Mouse (Mus musculus) kidney, postnatal 36 days (tissue): Measurements from ENCODE around the gene Srp9.

Experiments
- DNase-seq, 2 experiments: peaks; one replicate each; pipeline ENCODE4 v3.0.0; 2021 to 2022; ENCODE audit warnings: mixed read lengths in 2 of 2

Srp9 gene

DNA sequence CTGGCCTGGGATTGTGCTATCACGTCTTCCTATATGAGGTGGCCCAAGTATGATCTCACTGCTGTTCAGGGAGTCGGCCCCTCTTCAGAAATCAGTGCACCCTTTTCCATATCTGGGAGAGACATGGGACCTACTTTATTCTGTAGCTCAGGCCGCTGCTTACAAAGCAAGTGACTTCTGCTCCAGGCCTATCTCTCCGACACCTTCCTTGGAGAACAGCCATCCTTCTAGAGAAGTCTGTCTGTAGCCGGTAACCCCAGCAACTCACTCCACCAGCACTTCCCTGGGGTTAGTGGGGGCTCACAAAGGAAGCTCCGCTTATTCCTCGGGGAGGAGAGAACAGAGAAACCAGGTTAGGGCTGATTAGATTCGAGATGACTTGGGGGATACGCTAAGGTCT, 17.3 kb upstream of the Srp9 start:
- DNase-seq, result no peak

DNA sequence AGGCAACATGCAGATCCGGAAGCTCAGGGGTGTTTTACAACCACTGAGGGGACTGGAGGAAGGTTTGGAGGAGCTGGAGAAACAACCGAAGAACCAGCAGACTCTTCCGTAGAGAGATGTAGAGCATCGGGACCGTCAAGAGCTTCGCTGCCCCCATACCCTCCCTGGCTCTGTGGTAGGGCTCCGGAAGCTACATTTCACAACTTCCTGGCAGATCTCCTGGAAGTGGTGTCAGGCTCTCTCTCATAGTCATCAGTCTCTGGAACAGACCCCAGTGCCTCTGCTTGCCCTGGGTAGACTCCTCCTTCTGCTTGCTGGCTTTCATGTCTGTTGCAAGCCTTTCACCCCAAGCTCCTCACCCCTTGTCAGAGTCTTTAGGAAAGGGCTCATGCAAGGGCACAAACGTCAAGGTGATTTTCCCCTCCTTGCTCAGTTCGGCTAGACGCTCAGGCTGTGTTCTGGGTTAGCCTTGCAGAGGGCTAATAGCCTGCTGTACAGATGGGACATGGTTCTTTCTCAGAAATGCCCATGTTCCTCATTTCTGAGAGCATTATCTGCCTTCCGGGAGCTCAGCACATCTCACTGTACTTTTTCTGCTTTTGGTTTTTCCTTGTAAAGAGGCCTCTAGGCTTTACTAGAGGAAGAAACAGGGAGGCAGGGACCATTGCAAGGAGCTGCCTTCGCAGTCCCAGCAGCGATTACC, 16.0 kb upstream of the Srp9 start:
- no peak for DNase-seq

DNA sequence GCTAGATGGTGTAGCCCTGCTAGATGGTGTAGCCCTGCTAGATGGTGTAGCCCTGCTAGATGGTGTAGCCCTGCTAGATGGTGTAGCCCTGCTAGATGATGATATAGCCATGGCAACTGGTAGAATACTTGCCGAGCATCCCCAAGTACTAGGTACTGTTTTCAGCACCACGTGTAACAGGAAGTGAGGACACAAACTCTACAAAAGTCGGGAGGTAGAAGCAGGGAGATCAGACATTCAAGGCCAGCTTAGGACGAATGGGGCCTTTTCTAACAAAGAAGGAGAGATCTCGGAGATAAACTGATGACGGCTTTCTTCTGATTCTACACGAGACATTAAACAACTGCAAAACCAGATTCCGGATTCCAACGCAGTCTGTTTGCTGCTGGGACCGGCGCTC, 14.4 kb upstream of the Srp9 start:
- DNase-seq, result no peak

DNA sequence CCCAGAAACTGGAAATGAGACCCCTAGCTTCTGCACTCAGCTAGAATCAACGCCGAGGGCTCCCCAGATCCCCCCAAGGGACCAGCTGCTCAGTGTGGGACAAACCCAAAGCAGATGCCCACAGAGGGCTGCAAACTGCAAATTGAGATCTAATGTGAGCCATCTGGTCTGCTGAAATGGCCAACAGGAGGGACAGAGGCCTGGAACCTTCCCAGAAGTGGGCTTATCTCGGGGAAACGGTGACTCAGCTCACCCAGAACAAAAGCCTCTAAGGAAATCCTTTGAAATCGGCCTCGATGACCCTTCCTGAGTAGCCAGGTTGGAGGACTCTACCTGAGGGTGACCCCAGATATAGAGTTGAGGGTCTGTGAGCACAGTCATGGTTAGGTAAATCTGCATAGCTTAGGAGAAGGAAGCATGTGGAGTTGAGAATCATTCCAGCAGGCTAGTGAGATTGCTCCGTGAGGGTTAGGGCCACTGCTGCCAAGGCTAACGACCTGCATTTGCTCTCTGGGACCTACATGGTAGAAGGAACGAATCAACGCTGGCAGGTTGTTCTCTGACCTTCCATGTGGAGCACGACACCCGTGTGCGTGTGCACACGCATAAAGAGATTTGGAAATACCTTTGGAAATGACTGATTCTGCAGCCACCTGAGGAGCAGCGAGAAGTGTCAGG, 13.7 kb upstream of the Srp9 start:
- DNase-seq, result no peak

DNA sequence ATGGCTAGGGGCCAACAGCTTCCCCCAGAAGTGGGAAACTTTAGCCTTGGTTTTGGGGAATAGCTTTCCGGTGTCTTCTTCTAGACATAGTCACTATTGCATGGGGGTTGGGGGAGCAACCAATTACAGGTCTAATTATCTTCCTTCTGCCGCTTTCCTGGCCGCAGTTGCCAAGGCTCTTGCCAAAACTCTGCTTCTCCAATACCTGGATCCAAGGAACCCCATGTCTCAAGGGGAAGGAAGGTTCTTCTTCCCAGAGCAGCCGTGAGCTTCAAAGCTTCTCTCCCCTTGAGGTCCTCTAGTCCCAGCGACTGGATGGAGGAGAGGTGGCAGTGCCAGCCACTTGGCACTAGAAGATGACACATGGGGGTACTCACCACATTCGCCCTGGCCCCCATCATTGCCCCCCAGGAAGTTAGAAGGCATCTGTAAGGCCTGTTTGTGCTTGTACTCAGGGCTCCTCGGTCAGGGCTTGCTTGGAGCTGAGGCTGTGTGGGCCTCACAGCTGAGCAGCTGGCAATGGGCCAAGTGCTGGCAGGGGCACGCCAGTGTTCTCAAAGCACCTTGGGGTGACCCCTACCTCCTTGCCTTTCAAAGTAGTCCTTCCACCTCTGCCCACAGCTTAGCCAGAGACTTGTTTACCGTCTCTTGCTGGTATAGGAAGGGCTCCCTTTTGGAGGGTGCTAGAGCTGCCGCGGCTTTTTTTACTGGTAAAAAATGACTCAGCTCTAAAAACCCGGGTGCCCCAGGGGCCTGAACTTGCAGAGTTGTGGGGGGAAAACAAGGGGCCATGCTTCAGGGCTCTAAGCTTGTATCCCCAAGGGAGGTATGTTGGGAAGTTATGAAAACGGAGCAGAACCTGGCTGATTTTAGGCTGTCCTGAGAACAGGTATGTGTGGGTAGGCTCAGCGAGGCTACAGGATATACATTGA, 12.9 kb upstream of the Srp9 start:
- peak; percentile 48 to 64 for DNase-seq

DNA sequence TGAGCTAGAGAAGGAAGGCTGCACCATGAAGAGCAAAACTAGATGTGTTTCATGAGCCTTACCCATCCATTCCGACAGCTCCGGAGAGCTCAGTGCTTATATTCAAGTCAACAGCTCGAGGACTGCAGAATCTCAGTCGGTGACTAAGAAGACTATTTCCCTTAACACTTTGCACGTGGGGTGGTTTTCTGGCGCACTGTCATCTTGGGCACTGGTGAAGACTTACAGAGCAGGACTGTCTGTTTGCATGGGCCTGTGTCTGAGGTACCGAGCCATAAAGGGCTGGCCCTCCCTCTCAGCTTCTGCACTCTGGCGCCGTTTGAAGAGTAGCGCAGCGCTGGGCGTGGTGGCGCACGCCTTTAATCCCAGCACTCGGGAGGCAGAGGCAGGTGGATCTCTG, 12.2 kb upstream of the Srp9 start:
- DNase-seq, result no peak

DNA sequence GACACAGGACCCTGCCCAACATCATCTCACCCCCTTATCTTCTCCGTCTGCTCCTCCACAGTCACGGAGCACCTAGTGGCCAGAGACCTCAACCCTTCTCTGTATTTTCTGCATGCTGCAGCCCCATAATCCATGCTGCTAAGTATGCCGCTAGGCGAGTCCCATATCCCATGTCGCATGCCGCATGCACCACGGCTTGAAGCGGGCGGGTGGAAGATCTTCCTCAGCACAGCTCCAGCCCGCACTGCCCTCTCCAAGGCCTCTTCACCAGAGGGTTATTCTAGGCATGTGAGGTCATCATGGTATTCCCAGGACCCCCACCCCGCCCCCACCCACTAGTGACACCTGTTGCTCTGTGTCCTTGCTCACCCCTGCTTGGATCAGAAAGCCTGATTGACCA, 11.4 kb upstream of the Srp9 start:
- no peak for DNase-seq

DNA sequence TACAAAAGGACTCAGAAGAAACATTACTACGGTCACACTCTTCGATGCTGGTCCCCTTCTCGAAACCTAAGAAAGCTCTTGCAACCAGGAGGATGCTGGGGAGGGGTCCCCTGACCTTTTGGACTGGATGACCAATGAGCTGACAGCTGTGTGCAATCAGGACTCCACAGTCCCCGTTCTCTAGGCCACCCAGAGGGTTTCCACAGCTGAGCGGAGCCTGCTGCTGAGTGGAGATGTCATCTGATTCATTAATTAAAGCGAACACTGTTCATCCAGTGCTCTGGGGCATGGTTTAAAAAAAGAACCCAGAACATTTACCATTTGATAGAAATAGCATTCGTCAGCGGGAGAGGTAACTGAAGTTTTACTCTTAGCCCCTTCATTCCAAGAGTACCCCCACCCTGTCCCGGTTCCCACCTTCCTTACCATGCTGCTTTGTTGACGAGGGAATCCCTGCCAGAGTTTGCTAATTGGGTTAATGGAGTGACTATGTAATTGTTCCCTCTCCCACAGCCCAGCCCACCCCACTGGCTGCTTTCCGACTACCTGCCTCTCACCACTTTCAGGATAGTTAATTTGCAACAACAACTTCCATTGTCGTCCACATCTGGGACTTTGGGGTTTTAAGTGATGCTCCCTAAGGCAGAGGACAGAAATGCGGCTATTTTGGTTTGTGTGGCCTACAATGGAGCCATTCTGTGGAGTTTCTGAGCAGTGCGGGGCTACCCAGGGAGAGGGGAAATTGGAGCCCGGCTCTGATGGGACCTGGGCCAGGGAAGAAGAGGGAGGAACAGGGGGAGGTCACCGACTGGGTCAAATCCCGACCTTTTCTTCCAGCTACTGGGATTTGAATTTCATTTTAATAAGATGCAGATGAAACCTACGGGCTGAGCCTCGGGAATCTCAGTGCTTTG, 10.7 kb upstream of the Srp9 start:
- no peak for DNase-seq

DNA sequence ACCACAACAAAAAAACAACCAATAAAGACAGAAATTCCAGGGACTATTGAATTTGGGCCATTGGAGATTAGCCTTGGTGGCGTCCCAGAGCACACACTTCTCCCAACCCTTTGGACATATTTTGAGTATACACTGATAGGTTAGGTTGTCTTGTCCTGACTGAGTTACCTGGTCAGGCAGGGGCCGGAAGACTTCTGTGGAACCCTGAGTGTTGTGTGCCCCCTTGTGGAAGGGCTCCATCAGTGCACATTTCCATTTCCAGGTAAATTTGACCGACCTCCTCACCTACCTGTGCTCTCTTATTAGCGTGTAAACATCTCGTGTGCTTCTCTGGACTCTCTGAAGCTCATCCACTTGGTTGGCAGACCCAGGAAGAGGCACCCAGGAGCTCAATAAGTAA, 9.3 kb upstream of the Srp9 start:
- peak; percentile 63 to 76 for DNase-seq

DNA sequence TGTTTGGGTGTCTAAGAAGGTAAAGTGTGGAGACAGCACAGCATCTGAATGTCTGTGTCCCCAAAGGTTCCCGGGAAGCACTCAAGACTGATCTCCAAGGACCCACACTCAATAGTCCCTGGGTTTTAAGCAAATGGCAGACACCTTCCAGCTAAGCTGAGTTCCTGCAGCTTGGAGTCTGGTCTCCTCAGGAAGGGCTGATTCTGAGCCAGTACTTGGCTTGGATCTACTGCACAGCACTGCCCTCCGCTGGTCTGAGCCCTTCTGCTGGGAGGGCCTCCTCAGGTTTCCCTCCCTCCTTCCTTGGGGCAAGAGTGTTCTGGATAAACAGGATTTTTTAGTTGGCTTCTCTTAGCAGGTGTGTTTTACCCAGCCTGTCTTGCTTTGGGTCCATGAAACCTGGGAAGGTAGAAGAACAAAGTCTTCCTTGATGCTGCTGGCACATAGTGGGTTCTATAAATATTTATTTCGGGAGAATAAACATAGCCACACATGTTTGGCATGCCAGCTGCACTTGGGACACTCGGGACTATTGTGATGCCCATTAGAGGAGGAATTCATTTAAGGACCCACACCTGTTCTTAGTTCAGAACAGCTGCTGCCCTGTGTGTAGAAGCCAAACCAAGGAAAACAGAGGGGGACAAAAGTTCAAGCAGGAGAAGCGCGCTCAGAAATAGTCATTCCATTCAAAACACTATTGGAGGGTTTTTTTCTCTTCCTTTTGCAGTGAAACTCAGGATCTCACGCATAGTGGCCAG, 8.7 kb upstream of the Srp9 start:
- DNase-seq, result peak; percentile 63 to 75

DNA sequence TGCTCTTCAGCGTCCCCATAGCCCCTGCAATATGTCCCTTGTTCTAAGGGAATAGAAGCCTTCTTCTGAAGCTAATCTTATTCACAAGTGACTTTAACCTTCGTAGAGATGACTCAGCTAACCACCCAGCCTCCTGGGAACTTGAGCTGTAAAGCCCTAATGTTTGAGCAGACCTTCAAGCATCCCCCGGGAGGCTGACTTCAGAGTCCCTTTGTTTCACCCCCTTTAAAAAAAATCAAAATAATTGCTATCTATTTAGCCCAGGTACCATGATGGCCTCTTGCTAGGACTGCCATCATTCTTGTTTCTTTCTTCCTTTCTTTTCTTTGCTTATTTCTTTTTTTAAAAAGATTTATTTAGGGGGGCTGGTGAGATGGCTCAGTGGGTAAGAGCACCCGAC, 2.1 kb upstream of the Srp9 start:
- no peak for DNase-seq

DNA sequence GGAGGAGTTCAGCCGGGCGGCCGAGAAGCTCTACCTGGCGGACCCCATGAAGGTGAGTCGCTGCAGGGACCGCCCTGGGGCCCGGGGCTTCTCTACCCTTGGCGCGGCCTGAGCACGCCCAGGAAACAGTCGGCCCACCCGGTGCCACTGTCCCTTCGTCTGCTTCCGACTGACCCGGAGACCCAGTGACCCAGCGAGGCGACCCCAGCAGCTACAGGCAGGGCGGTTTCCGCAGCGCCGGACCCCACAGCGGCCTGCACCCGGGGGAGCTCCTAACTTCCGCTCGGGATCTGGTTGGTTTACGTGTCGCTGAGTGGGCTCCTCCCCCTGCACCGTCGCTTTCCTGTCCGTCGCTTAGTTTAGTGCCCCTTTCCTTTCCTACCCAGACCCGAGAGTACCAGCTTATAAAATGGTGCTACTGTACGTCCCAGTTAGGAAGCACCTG, 409 bp downstream of the Srp9 start:
- peak; percentile 91 to 92 for DNase-seq

DNA sequence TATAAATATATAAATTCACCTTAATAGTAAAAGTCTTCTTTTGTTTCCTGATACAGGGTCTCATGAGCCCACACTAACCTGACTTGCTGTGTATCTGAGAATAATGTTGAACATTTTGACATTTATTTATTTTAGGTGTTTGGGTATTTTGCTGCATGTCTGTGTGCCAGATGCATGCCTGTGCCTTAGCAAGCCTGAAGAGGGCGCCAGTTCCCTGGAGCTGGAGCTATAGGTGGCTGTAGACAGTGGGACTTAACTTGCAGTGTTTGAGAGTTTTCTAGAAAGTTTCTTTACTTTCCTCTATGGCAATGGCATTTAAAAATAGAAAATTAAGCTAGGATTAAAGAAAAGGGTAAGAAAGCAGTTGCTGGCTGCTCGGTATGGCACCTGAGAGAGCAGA, 6.3 kb downstream of the Srp9 start:
- peak in 1 of 2 experiments; percentile 68 for DNase-seq

DNA sequence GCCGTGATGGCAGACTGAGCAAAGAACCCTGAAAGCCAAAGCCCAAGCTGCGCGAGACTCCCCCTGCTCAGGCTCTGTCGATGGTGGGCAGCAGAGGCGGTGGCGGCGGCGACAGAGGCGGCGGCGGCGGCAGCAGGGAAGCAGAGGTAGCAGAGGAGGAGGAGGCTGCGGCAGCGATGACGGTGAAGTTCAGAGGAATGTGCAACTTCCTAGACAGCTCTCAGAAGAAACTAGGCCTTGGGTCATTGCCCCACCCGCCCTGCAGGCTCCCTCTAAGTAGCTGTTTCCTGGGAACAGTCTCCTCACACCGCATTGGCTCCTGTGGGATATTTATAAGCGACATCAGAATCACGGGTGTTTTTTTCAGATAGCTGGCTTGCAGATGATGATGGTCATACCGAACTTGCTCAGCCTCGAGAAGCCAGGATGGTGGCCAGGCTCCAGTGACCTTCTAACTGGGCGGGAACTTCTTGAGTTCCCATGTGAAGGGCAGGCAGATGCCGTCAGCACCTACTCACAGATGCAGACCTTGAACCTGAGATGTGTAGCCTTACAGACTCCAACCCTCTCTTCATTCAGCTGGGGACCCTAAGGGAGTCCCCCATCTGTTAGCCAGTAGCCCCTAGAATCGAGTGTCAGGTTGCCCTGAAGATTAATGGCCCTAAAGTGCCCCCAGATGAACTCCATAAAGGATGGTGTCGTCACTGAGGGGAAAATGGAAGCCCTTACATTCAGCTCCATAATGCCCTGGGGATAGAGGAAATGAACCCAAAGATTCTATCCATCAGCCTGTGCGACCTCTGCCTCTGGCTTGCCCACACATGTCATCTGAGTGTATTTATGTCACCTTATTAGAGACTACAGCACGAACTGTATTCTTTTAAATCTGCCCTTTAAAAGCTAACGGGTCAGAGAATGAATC, 12.9 kb downstream of the Srp9 start:
- DNase-seq, result no peak

DNA sequence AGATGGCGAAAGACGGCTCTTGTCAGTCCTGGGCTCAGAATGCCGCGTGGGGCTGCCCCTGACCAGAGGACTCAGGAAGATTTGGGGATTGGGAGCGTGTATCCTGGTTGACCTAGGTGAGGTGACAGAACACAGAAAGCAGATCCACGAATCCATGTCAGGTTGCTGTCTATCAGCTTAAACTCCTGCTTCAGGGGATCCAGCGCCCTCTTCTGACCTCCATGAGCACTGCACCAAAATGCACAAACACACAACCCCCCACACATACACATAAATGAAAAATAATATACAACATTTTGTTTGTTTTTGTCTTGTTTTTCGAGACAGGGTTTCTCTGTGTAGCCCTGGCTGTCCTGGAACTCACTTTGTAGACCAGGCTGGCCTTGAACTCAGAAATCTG, 13.6 kb downstream of the Srp9 start:
- DNase-seq, result no peak

DNA sequence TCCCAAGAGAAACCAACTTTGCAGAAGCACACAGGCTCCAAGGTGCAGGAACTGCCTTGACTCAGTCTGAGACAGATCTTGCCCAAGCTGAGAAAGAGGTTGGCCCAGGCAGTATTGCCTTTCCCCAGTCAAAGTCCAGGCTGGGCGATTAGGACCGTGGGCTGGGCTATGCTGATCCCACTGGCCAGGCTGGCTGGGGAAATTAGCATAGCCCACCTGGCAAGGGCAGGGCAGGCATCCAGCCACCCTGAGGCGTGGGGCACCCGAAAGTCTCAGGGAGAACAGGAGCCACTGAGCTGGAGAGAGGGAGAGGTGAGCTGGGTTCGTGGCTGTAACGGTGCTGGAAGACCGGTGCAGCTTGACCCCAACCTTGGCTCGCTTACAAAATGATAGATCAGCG, 15.4 kb downstream of the Srp9 start:
- DNase-seq, result no peak

DNA sequence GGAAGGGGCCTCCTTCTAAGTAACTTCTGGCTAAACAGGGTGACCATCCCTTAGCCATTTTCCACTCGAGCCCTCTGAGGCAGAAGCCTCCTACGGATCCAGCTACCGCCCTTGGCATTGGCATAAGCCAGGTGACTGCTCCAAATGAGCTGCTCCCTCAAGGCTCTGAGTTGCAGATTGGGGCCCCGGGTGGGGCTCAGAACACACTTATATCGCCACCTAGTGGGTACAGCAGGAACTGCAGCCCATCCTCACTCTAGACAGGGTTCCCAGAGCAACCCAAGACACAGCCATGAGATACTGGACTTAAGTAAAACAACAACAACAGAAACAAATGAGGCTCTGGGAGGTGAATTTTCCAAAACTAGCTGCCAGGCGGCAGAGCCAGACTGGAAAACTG, 15.8 kb downstream of the Srp9 start:
- DNase-seq, result peak; percentile 79 to 90

DNA sequence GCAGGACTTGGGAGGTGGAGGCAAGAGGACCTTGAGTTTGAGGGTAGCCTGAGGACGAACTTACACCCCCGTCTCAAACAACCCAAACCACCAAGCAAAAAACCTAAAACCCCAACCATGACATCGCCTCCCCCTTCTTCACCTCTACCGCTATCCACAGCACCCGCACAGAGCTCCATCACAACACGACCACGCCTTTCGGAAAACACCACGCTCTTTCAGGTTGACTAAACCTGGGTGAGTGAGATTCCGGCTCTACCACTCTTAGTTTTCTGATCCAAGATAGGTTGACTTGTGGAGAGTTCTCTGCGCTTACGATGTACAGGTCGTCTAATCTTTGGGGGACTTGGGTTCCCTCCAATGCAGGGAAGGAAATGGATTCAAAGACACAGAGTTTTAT, 18.2 kb downstream of the Srp9 start:
- DNase-seq, result no peak

DNA sequence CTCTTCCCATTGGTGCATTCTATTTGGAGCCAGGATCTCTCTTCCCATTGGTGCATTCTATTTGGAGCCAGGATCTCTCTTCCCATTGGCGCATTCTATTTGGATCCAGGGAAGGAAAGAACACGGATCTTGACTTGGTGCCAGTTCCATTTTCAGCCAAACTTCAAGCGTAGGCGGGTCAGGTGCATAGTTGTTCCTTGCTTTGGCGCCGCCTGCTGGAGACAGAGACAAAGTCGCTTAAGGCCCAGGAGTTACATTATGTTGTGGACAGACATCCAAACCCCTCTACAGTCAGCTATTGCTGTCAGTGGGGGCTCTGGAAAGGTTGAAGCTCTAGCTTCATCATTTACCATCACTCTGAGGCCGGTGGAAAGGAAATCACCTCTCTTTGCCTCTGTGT, 18.8 kb downstream of the Srp9 start:
- DNase-seq, result peak in 1 of 2 experiments; percentile 46

DNA sequence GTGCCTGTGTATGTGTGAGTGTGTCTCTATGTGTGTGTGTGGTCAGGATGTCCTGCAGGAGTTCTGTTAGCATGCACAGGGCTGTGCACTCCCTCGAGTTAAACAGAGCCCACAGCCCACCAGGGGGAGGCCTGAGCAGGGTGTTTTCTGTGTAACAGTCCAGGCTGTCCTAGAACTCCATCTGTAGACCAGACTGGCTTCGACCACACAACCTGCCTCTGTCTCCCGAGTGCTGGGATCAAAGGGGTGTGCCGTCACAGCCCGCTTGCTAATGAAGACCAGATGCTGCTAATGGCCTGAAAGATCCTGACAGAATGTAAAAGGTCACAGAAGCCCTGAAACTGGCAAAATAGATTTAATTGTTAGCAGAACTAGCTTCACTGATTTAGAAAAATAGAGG, 21.0 kb downstream of the Srp9 start:
- no peak for DNase-seq
